In genomic region chr1:82554443-82554850, GRCm38 (mm10) we compare ENCODE assay signal across 9 mouse cellular contexts. TPM values are rescaled to one million over a fixed set of nuclear protein-coding genes. Genes with fewer than 3 reads are reported as not detected.
DNase-seq lines count a peak whose midpoint lies in the region; ATAC-seq lines count a peak whose summit lies in the region.
"Had no signal": no experiment of that assay in that cellular context is flagged by ENCODE, and none has a peak within 500 bp of the region (broad histone marks: within the 10 kb centered on the region; RNA-seq: fewer than 3 reads in every experiment).

No protein-coding gene starts in this region.

- 45% methylated on average over 6 of the region's 6 CpGs for WGBS in forebrain, embryonic 14.5 days
- 30% methylated on average over 6 of the region's 6 CpGs for WGBS in intestine, embryonic 15.5 days

- no peak overlapping the region for H3K4me2 ChIP-seq in forebrain, embryonic 14.5 days (ENCODE audit: low read length)
- no peak overlapping the region for H3K4me2 ChIP-seq in intestine, embryonic 15.5 days (replicated peaks)
- H3K4me2 ChIP-seq: embryonic facial prominence, embryonic 12.5 days had no signal

- no peak overlapping the region for H3K27ac ChIP-seq in forebrain, embryonic 14.5 days (ENCODE audit: low read depth, low read length)
- no peak overlapping the region for H3K27ac ChIP-seq in intestine, embryonic 15.5 days
- H3K27ac ChIP-seq: embryonic facial prominence, embryonic 12.5 days had no signal

- peak; percentile 13 to 27 for DNase-seq in layer of hippocampus, postnatal 25 days (ENCODE audit: extremely low spot score in 1 of 2, low spot score in 1 of 2)
- DNase-seq in layer of hippocampus, adult 8-10 months (ENCODE audit: low spot score in 2 of 2), result no peak
- peak; percentile 46 for DNase-seq in R1 (ENCODE audit: low read depth, low spot score)
- peak; percentile 58 for DNase-seq in forebrain, embryonic 14.5 days (ENCODE audit: low spot score)
- DNase-seq in testis, postnatal 10 days (ENCODE audit: low spot score), result peak; percentile 64
- DNase-seq in left cerebral cortex, adult 9 months (ENCODE audit: low spot score in 2 of 2), result no peak

- H3K4me1 ChIP-seq in forebrain, embryonic 14.5 days (ENCODE audit: control insufficient read depth, insufficient read depth, low read length), result no peaks in the 10 kb centered on the region
- no peaks in the 10 kb centered on the region for H3K4me1 ChIP-seq in intestine, embryonic 15.5 days (replicated peaks)
- H3K4me1 ChIP-seq: embryonic facial prominence, embryonic 12.5 days had no signal

- no peaks in the 10 kb centered on the region for H3K9me3 ChIP-seq in forebrain, embryonic 14.5 days (replicated peaks; ENCODE audit: control insufficient read depth, low read length)
- no peaks in the 10 kb centered on the region for H3K9me3 ChIP-seq in intestine, embryonic 15.5 days
- H3K9me3 ChIP-seq: embryonic facial prominence, embryonic 12.5 days had no signal

- no peaks in the 10 kb centered on the region for H3K36me3 ChIP-seq in forebrain, embryonic 14.5 days (ENCODE audit: control insufficient read depth, insufficient read depth, low read length)
- no peaks in the 10 kb centered on the region for H3K36me3 ChIP-seq in intestine, embryonic 15.5 days
- H3K36me3 ChIP-seq: embryonic facial prominence, embryonic 12.5 days had no signal

- no peak overlapping the region for H3K4me3 ChIP-seq in forebrain, embryonic 14.5 days (ENCODE audit: low read depth, low read length)
- H3K4me3 ChIP-seq in intestine, embryonic 15.5 days (replicated peaks), result no peak overlapping the region
- H3K4me3 ChIP-seq: embryonic facial prominence, embryonic 12.5 days had no signal

- H3K9ac ChIP-seq in forebrain, embryonic 14.5 days (ENCODE audit: low read length), result no peak overlapping the region
- no peak overlapping the region for H3K9ac ChIP-seq in intestine, embryonic 15.5 days
- H3K9ac ChIP-seq: embryonic facial prominence, embryonic 12.5 days had no signal

- H3K27me3 ChIP-seq in forebrain, embryonic 14.5 days (replicated peaks; ENCODE audit: control insufficient read depth, insufficient read depth, low read length), result no peaks in the 10 kb centered on the region
- peaks cover 4% of the 10 kb centered on the region; the same call in 1 of the 2 replicates for H3K27me3 ChIP-seq in intestine, embryonic 15.5 days (replicated peaks)
- H3K27me3 ChIP-seq: embryonic facial prominence, embryonic 12.5 days had no signal

- peak; percentile 92 for ATAC-seq in forebrain, embryonic 14.5 days
- peak; percentile 77 for ATAC-seq in intestine, embryonic 15.5 days
- ATAC-seq in megakaryocyte-erythroid progenitor cell, adult 5-6 weeks (replicated peaks; ENCODE audit: low FRiP score, low TSS enrichment, poor library complexity, severe bottlenecking), result 0 out of 2 replicates have a peak, but pooled peaks have one; percentile 34

RNA-seq across cellular contexts. Expression of gene Col4a4, which starts 32.2 kb away (rescaled TPM):
- total RNA-seq in layer of hippocampus, postnatal 25 days (2021), result under 1 TPM; 0.42 to 0.96 TPM
- under 1 TPM; 0.73 to 0.90 (median 0.81) TPM for total RNA-seq in layer of hippocampus, adult 8-10 months (2022)
- polyA plus RNA-seq in forebrain, embryonic 14.5 days (2014; fragmentation: Nextera tagmentation; extraction: Ambion mirVana), result 0.21 and 0.24 TPM in 2 replicates
- 0.10 TPM in 2 replicates for polyA plus RNA-seq in intestine, embryonic 15.5 days (2015; fragmentation: Nextera tagmentation; extraction: Ambion mirVana)
- total RNA-seq in megakaryocyte-erythroid progenitor cell, adult 5-6 weeks (2014; fragmentation: Nextera tagmentation), result not detected in 2 replicates
- total RNA-seq in megakaryocyte-erythroid progenitor cell, adult 5-6 weeks (2017), result not detected in 2 replicates

RNA-seq across cellular contexts. Expression of gene Col4a3, which starts 32.3 kb away (rescaled TPM):
- total RNA-seq in layer of hippocampus, postnatal 25 days (2021), result under 1 TPM; 0.34 to 0.59 TPM
- total RNA-seq in layer of hippocampus, adult 8-10 months (2022), result under 1 TPM; 0.31 to 0.50 (median 0.41) TPM
- 0.16 and 0.23 TPM in 2 replicates for polyA plus RNA-seq in forebrain, embryonic 14.5 days (2014; fragmentation: Nextera tagmentation; extraction: Ambion mirVana)
- polyA plus RNA-seq in intestine, embryonic 15.5 days (2015; fragmentation: Nextera tagmentation; extraction: Ambion mirVana), result 0.13 and 0.25 TPM in 2 replicates
- total RNA-seq in megakaryocyte-erythroid progenitor cell, adult 5-6 weeks (2014; fragmentation: Nextera tagmentation), result not detected in 2 replicates
- not detected in 2 replicates for total RNA-seq in megakaryocyte-erythroid progenitor cell, adult 5-6 weeks (2017)

Comparison
In these comparisons a context has a peak if more than half of its experiments do, and no peak if none do; other contexts are left out.
1. DNase-seq: peak in layer of hippocampus, postnatal 25 days (2 of 2), R1 (single experiment), forebrain, embryonic 14.5 days (single experiment) and testis, postnatal 10 days (single experiment); none in layer of hippocampus, adult 8-10 months (0 of 2) and left cerebral cortex, adult 9 months (0 of 2).
2. ATAC-seq: peak in every context shown above with its lines; median percentile 92 in forebrain, embryonic 14.5 days; 77 in intestine, embryonic 15.5 days; 34 in megakaryocyte-erythroid progenitor cell, adult 5-6 weeks.